Mouse (Mus musculus) v-Abl transformed pro-B cells (cell line): ENCODE measurements at regions not wholly inside any gene's neighbourhood (a gene's known extent, or its start where the extent isn't known, plus 50 kb on each side); places are given as distances from the start of the nearest gene placed in this dataset.

ENCODE experiments used
- in situ Hi-C, 2 experiments: fragments of 400-800 bp; cut with MboI; formaldehyde crosslinking; loops; one replicate each; pipeline ENCODE4 v1.15.1; 2025; ENCODE audit not compliant: unreplicated experiment in 2 of 2

DNA sequence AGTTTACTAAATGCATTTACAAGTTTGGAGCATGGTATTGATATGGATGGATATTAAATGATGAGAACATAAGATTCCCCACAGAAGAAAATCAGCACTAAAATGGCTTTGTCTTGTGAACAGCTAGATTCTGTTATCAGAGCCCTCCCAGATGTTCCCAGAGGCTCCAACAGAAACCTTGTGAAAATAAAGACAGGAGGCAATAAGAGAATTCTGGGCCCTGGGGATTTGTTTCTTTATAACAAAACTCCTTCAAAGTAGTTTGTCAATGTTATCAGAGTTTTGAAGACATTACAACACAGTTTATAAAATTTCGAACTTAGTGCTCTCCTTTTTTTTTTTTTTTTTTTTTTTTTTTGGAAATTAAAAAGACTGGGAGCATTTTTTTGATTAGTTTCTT lies 56.8 kb upstream of the Dcn start:
- in situ Hi-C loops, result no loop called here

DNA sequence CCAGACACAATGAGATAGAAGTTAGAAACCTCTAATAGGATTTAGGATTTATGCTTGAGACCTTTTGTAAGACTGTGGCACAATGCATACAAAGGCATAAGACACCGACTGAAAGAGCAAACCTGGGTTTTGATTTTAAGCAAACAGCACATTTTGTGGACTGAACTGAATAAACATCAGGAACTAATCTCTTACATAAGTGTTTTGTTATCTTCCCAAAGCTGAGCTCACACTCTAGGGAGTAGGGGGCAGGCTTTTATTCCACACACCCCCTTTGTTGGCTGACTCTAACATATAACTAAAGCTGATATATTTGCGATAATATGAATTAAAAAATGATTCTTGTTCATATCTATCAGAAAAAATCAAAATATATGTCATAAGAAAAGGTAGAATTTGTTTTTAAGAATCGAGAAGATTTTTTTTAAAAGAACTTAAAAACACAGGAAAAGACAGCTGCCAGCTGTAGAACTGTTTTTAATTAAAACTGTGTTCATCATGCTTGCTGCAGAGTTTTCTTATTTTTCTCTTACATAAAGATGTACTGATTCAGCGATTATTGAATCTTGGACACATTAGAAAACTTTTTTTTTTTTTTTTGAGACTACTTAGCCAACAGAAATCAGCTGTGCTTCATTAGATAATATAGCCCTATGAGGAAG lies 56.2 kb upstream of the Dcn start:
- in situ Hi-C loops, result no loop called here
